Comparison of ENCODE assay signal across 20 mouse cellular contexts in genomic region chr4:123147446-123148150, GRCm38 (mm10). TPM values are rescaled to one million over a fixed set of nuclear protein-coding genes. Genes with fewer than 3 reads are reported as not detected.
DNase-seq lines count a peak whose midpoint lies in the region; ATAC-seq and TF ChIP-seq lines count a peak whose summit lies in the region.
"Had no signal": no experiment of that assay in that cellular context is flagged by ENCODE, and none has a peak within 500 bp of the region (broad histone marks: within the 10 kb centered on the region; RNA-seq: fewer than 3 reads in every experiment).

No protein-coding gene starts in this region.

- peak overlapping the region; percentile 45; the same call in 1 of the 2 replicates for H3K27ac ChIP-seq in olfactory bulb, adult 2 months (ENCODE audit: insufficient read depth, low read depth, low read length)
- H3K27ac ChIP-seq: embryonic facial prominence, embryonic 13.5 days; hindbrain, embryonic 14.5 days; liver, embryonic 13.5 days had no signal

- no peak for TF ChIP-seq POLR2A in olfactory bulb, adult 2 months (IDR thresholded peaks at IDR 0.05; ENCODE audit: insufficient read depth, low read depth, low read length)

- H3K4me3 ChIP-seq in olfactory bulb, adult 2 months (ENCODE audit: insufficient read depth, low read depth, low read length): no peak overlapping the region
- H3K4me3 ChIP-seq: embryonic facial prominence, embryonic 13.5 days; liver, embryonic 13.5 days had no signal

- peak; percentile 97 for ATAC-seq in frontal cortex, adult (ENCODE audit: low TSS enrichment)
- ATAC-seq in granulocyte monocyte progenitor cell, adult 5-6 weeks (replicated peaks; ENCODE audit: poor library complexity, severe bottlenecking): peak; percentile 40
- no peak for ATAC-seq in erythroid progenitor cell, adult 5-6 weeks (replicated peaks; ENCODE audit: low FRiP score, poor library complexity, severe bottlenecking)
- ATAC-seq: forebrain, embryonic 16.5 days had no signal

- DNase-seq in frontal cortex, postnatal 10 days (ENCODE audit: low spot score in 2 of 2): no peak
- peak; percentile 12 for DNase-seq in CD4-positive, CD25-positive, alpha-beta regulatory T cell, adult 2 months (ENCODE audit: low read depth, low spot score)
- DNase-seq in cerebellum, postnatal 10 days: no peak
- DNase-seq in cerebellum, adult 11 months: no peak
- DNase-seq: cerebellum, postnatal 14 days; kidney, adult 2 months; liver, embryonic 13.5 days; lung, postnatal 14 days; midbrain, embryonic 14.5 days had no signal

- H3K4me1 ChIP-seq in olfactory bulb, adult 2 months (ENCODE audit: control insufficient read depth, insufficient read depth, low read length): no peaks in the 10 kb centered on the region
- H3K4me1 ChIP-seq: embryonic facial prominence, embryonic 13.5 days; liver, embryonic 13.5 days had no signal

- TF ChIP-seq CTCF in olfactory bulb, adult 2 months (IDR thresholded peaks at IDR 0.05; ENCODE audit: insufficient read depth, low read depth, low read length): no peak

- 47% methylated on average over 5 of the region's 5 CpGs for WGBS in olfactory bulb, adult 2 months

RNA-seq across cellular contexts. Expression of gene Ppie, which starts 7.8 kb away (rescaled TPM):
- 56.2 and 64.7 TPM in 2 replicates for total RNA-seq in granulocyte monocyte progenitor cell, adult 5-6 weeks (2014; fragmentation: Nextera tagmentation)
- total RNA-seq in granulocyte monocyte progenitor cell, adult 5-6 weeks (2017): 70.2 and 75.5 TPM in 2 replicates
- not detected in 2 replicates for polyA plus RNA-seq in olfactory bulb, adult 2 months (2012; ENCODE audit: insufficient read depth, insufficient read length, low replicate concordance, missing spikeins)
- 3.8 and 6.5 TPM in 2 replicates for total RNA-seq in erythroid progenitor cell, adult 5-6 weeks (2015; ENCODE audit: low replicate concordance)
- total RNA-seq in erythroid progenitor cell, adult 5-6 weeks (2017; ENCODE audit: low replicate concordance): 1.7 and 7.4 TPM in 2 replicates

RNA-seq across cellular contexts. Expression of gene Oxct2b, which starts 31.5 kb away (rescaled TPM):
- 1.7 TPM in 1 of 2 replicates, not detected in the other for total RNA-seq in granulocyte monocyte progenitor cell, adult 5-6 weeks (2014; fragmentation: Nextera tagmentation)
- total RNA-seq in granulocyte monocyte progenitor cell, adult 5-6 weeks (2017): not detected in 2 replicates
- not detected in 2 replicates for polyA plus RNA-seq in olfactory bulb, adult 2 months (2012; ENCODE audit: insufficient read depth, insufficient read length, low replicate concordance, missing spikeins)
- total RNA-seq in erythroid progenitor cell, adult 5-6 weeks (2015; ENCODE audit: low replicate concordance): not detected in 2 replicates
- total RNA-seq in erythroid progenitor cell, adult 5-6 weeks (2017; ENCODE audit: low replicate concordance): 1.5 TPM in 1 of 2 replicates, not detected in the other
- total RNA-seq: layer of hippocampus, postnatal 36 days had no signal
- polyA plus RNA-seq: embryonic facial prominence, embryonic 13.5 days; heart, embryonic 14.5 days; liver, embryonic 13.5 days had no signal

RNA-seq across cellular contexts. Expression of gene Hpcal4, which starts 35.4 kb away (rescaled TPM):
- not detected in 2 replicates for total RNA-seq in granulocyte monocyte progenitor cell, adult 5-6 weeks (2014; fragmentation: Nextera tagmentation)
- not detected in 2 replicates for total RNA-seq in granulocyte monocyte progenitor cell, adult 5-6 weeks (2017)
- 61.6 TPM in 1 of 2 replicates, not detected in the other for polyA plus RNA-seq in olfactory bulb, adult 2 months (2012; ENCODE audit: insufficient read depth, insufficient read length, low replicate concordance, missing spikeins)
- total RNA-seq in erythroid progenitor cell, adult 5-6 weeks (2015; ENCODE audit: low replicate concordance): not detected in 2 replicates
- not detected in 2 replicates for total RNA-seq in erythroid progenitor cell, adult 5-6 weeks (2017; ENCODE audit: low replicate concordance)
- polyA plus RNA-seq: liver, embryonic 13.5 days had no signal

RNA-seq across cellular contexts. Expression of gene Bmp8b, which starts 42.6 kb away (rescaled TPM):
- not detected in 2 replicates for total RNA-seq in granulocyte monocyte progenitor cell, adult 5-6 weeks (2014; fragmentation: Nextera tagmentation)
- 0.09 TPM in 1 of 2 replicates, not detected in the other for total RNA-seq in granulocyte monocyte progenitor cell, adult 5-6 weeks (2017)
- not detected in 2 replicates for polyA plus RNA-seq in olfactory bulb, adult 2 months (2012; ENCODE audit: insufficient read depth, insufficient read length, low replicate concordance, missing spikeins)
- total RNA-seq in erythroid progenitor cell, adult 5-6 weeks (2015; ENCODE audit: low replicate concordance): 2.2 and 6.7 TPM in 2 replicates
- total RNA-seq in erythroid progenitor cell, adult 5-6 weeks (2017; ENCODE audit: low replicate concordance): 0.77 TPM in 1 of 2 replicates, not detected in the other
- total RNA-seq: gastrocnemius, postnatal 4 days had no signal

RNA-seq across cellular contexts. Expression of gene Nt5c1a, which starts 53.7 kb away (rescaled TPM):
- total RNA-seq in granulocyte monocyte progenitor cell, adult 5-6 weeks (2014; fragmentation: Nextera tagmentation): not detected in 2 replicates
- total RNA-seq in granulocyte monocyte progenitor cell, adult 5-6 weeks (2017): not detected in 2 replicates
- not detected in 2 replicates for polyA plus RNA-seq in olfactory bulb, adult 2 months (2012; ENCODE audit: insufficient read depth, insufficient read length, low replicate concordance, missing spikeins)
- total RNA-seq in erythroid progenitor cell, adult 5-6 weeks (2015; ENCODE audit: low replicate concordance): not detected in 2 replicates
- total RNA-seq in erythroid progenitor cell, adult 5-6 weeks (2017; ENCODE audit: low replicate concordance): not detected in 2 replicates
- total RNA-seq: ES-E14 had no signal
- polyA plus RNA-seq: embryonic facial prominence, embryonic 13.5 days; forebrain, embryonic 16.5 days; hindbrain, embryonic 14.5 days; liver, embryonic 13.5 days; midbrain, embryonic 14.5 days had no signal

Comparison
In these comparisons a context has a peak if more than half of its experiments do, and no peak if none do; other contexts are left out.
1. RNA of gene Ppie, which starts 7.8 kb away (total RNA-seq): 56.2 to 75.5 TPM in granulocyte monocyte progenitor cell, adult 5-6 weeks; 1.7 to 7.4 TPM in erythroid progenitor cell, adult 5-6 weeks; every median in the first group is over 4 times any median in the second.